Mouse (Mus musculus): Measurements from ENCODE around the gene Garem2. TPM values are rescaled to one million over a fixed set of nuclear protein-coding genes. Genes with fewer than 3 reads are reported as not detected.

Garem2 gene
- polyA plus RNA-seq, 1 experiment from 2014 or later = 1.1 TPM

DNA sequence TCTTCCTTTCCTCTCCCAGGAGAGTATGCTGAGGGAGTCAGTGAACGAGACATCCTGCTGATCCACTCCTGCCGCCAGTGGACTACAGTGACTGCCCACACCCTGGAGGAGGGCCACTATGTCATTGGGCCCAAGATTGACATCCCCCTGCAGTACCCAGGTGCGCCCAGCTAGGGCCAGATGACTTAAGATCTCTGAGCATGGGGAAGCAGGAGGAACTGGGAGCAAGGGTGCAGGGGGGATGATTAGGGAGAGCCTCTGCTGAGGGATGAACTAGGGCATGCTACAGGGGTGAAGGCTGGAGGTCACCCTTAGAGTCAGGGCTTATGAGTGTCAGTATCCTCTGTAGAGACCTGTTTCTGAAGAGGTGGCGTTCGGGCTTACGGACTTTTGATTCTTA lies 3.3 kb downstream of the Garem2 start:
- no peak overlapping the region for H3K9ac ChIP-seq (ENCODE audit: low read depth, low read length)
- H3K4me3 ChIP-seq (ENCODE audit: low read depth, low read length) = no peak overlapping the region
- WGBS = 62% methylated on average over 6 of the region's 6 CpGs
- H3K36me3 ChIP-seq (ENCODE audit: control insufficient read depth, insufficient read depth, low read length) = no peaks in the 10 kb centered on the region
- H3K27ac ChIP-seq (replicated peaks; ENCODE audit: low read depth, low read length) = no peak overlapping the region
- H3K9me3 ChIP-seq (ENCODE audit: control insufficient read depth, low read length) = no peaks in the 10 kb centered on the region
- H3K27me3 ChIP-seq (replicated peaks; ENCODE audit: control insufficient read depth, insufficient read depth, low read length) = peaks cover 80% of the 10 kb centered on the region
- peaks cover 12% of the 10 kb centered on the region; the same call in 1 of the 2 replicates for H3K4me1 ChIP-seq (ENCODE audit: control insufficient read depth, insufficient read depth, low read length)
- DNase-seq (ENCODE audit: low spot score) (no peak), ATAC-seq (ENCODE audit: low read depth) (no peak)
- H3K4me2 ChIP-seq (ENCODE audit: low read depth, low read length) = no peak overlapping the region

DNA sequence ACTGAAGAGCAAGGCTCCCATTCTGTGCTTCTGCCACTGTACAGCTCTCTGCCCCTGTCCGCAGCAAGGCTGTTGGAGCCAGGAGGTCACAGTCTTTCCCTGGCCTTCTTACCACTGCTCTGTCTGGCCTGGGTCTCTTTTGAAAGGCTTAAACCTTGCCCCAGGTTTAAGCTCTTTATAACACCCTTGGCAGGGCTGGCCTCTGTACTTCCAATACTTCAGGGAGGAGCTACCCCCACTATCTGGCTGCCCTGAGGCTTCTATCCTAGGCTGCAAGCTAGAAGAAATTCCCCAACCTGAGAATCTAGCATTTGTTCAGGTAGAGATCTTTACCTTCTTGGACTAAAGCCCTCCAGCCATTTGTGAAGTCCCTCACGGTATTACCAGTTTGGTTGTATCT lies 4.9 kb downstream of the Garem2 start:
- DNase-seq (ENCODE audit: low spot score) = no peak
- ATAC-seq (ENCODE audit: low read depth) = no peak
- H3K27me3 ChIP-seq (replicated peaks; ENCODE audit: control insufficient read depth, insufficient read depth, low read length) = peaks cover 80% of the 10 kb centered on the region
- no peak overlapping the region for H3K9ac ChIP-seq (ENCODE audit: low read depth, low read length)
- H3K4me2 ChIP-seq (ENCODE audit: low read depth, low read length) = no peak overlapping the region
- H3K9me3 ChIP-seq (ENCODE audit: control insufficient read depth, low read length) = no peaks in the 10 kb centered on the region
- H3K36me3 ChIP-seq (ENCODE audit: control insufficient read depth, insufficient read depth, low read length) = no peaks in the 10 kb centered on the region
- WGBS = 54% methylated on average over 2 of the region's 2 CpGs
- no peak overlapping the region for H3K27ac ChIP-seq (replicated peaks; ENCODE audit: low read depth, low read length)
- no peak overlapping the region for H3K4me3 ChIP-seq (ENCODE audit: low read depth, low read length)
- peaks cover 15% of the 10 kb centered on the region; the same call in 1 of the 2 replicates for H3K4me1 ChIP-seq (ENCODE audit: control insufficient read depth, insufficient read depth, low read length)

- no peaks in the 10 kb centered on the region for H3K9me3 ChIP-seq (ENCODE audit: control insufficient read depth, low read length)
- H3K4me3 ChIP-seq (ENCODE audit: low read depth, low read length) = peak overlapping the region; percentile 17
- DNase-seq (ENCODE audit: low spot score) = no peak
- peak overlapping the region; percentile 49 for H3K4me2 ChIP-seq (ENCODE audit: low read depth, low read length)
- no peak overlapping the region for H3K27ac ChIP-seq (replicated peaks; ENCODE audit: low read depth, low read length)
- peak overlapping the region; percentile 38 for H3K9ac ChIP-seq (ENCODE audit: low read depth, low read length)
- H3K27me3 ChIP-seq (replicated peaks; ENCODE audit: control insufficient read depth, insufficient read depth, low read length) = peaks cover 79% of the 10 kb centered on the region
- H3K36me3 ChIP-seq (ENCODE audit: control insufficient read depth, insufficient read depth, low read length) = no peaks in the 10 kb centered on the region
- 15% methylated on average over 19 of the region's 22 CpGs for WGBS
- H3K4me1 ChIP-seq (ENCODE audit: control insufficient read depth, insufficient read depth, low read length) = peaks cover 16% of the 10 kb centered on the region; the same call in 1 of the 2 replicates
- ATAC-seq (ENCODE audit: low read depth) = no peak
Observed at GRCm38 (mm10) chr5:30110371-30111060, 5.6 kb downstream of the Garem2 start.

GRCm38 (mm10) chr5:30111126-30111525 lies 6.2 kb downstream of the Garem2 start:
- Histone ChIP-seq H3K9ac (ENCODE audit: low read depth, low read length) (peak overlapping the region; percentile 38), H3K27ac (replicated peaks; ENCODE audit: low read depth, low read length) (no peak overlapping the region), H3K36me3 (ENCODE audit: control insufficient read depth, insufficient read depth, low read length) (no peaks in the 10 kb centered on the region), H3K27me3 (replicated peaks; ENCODE audit: control insufficient read depth, insufficient read depth, low read length) (peaks cover 73% of the 10 kb centered on the region), H3K4me2 (ENCODE audit: low read depth, low read length) (peak overlapping the region; percentile 49), H3K4me3 (ENCODE audit: low read depth, low read length) (peak overlapping the region; percentile 17), H3K4me1 (ENCODE audit: control insufficient read depth, insufficient read depth, low read length) (peaks cover 16% of the 10 kb centered on the region; the same call in 1 of the 2 replicates), H3K9me3 (ENCODE audit: control insufficient read depth, low read length) (no peaks in the 10 kb centered on the region)
- no peak for DNase-seq (ENCODE audit: low spot score)
- 3% methylated on average over 12 of the region's 18 CpGs for WGBS
- no peak; the same call in 1 of the 2 replicates for ATAC-seq (ENCODE audit: low read depth)

GRCm38 (mm10) chr5:30111771-30112170 lies 6.8 kb downstream of the Garem2 start:
- Histone ChIP-seq H3K9me3 (ENCODE audit: control insufficient read depth, low read length) (no peaks in the 10 kb centered on the region), H3K9ac (ENCODE audit: low read depth, low read length) (no peak overlapping the region), H3K27me3 (replicated peaks; ENCODE audit: control insufficient read depth, insufficient read depth, low read length) (peaks cover 67% of the 10 kb centered on the region), H3K4me2 (ENCODE audit: low read depth, low read length) (peak overlapping the region; percentile 49; the same call in 1 of the 2 replicates), H3K36me3 (ENCODE audit: control insufficient read depth, insufficient read depth, low read length) (0 out of 2 replicates have a peak, but pooled peaks cover 2% of the 10 kb centered on the region), H3K4me1 (ENCODE audit: control insufficient read depth, insufficient read depth, low read length) (peaks cover 16% of the 10 kb centered on the region; the same call in 1 of the 2 replicates), H3K27ac (replicated peaks; ENCODE audit: low read depth, low read length) (no peak overlapping the region), H3K4me3 (ENCODE audit: low read depth, low read length) (no peak overlapping the region)
- 71% methylated on average over 3 of the region's 3 CpGs for WGBS
- no peak for DNase-seq (ENCODE audit: low spot score)
- no peak for ATAC-seq (ENCODE audit: low read depth)

GRCm38 (mm10) chr5:30112533-30113068 lies 7.6 kb downstream of the Garem2 start:
- Histone ChIP-seq H3K27me3 (replicated peaks; ENCODE audit: control insufficient read depth, insufficient read depth, low read length) (peaks cover 58% of the 10 kb centered on the region), H3K9me3 (ENCODE audit: control insufficient read depth, low read length) (no peaks in the 10 kb centered on the region), H3K4me1 (ENCODE audit: control insufficient read depth, insufficient read depth, low read length) (peaks cover 16% of the 10 kb centered on the region; the same call in 1 of the 2 replicates), H3K27ac (replicated peaks; ENCODE audit: low read depth, low read length) (no peak overlapping the region), H3K9ac (ENCODE audit: low read depth, low read length) (no peak overlapping the region), H3K36me3 (ENCODE audit: control insufficient read depth, insufficient read depth, low read length) (0 out of 2 replicates have a peak, but pooled peaks cover 5% of the 10 kb centered on the region), H3K4me2 (ENCODE audit: low read depth, low read length) (no peak overlapping the region), H3K4me3 (ENCODE audit: low read depth, low read length) (no peak overlapping the region)
- DNase-seq (ENCODE audit: low spot score) (no peak), ATAC-seq (ENCODE audit: low read depth) (no peak)
- WGBS = 92% methylated on average over 3 of the region's 3 CpGs

GRCm38 (mm10) chr5:30113881-30114760 lies 9.2 kb downstream of the Garem2 start:
- Histone ChIP-seq H3K36me3 (ENCODE audit: control insufficient read depth, insufficient read depth, low read length) (peaks cover 11% of the 10 kb centered on the region), H3K9me3 (ENCODE audit: control insufficient read depth, low read length) (no peaks in the 10 kb centered on the region), H3K4me1 (ENCODE audit: control insufficient read depth, insufficient read depth, low read length) (peaks cover 16% of the 10 kb centered on the region; the same call in 1 of the 2 replicates), H3K27me3 (replicated peaks; ENCODE audit: control insufficient read depth, insufficient read depth, low read length) (peaks cover 55% of the 10 kb centered on the region), H3K9ac (ENCODE audit: low read depth, low read length) (peak overlapping the region; percentile 69), H3K27ac (replicated peaks; ENCODE audit: low read depth, low read length) (no peak overlapping the region), H3K4me2 (ENCODE audit: low read depth, low read length) (peak overlapping the region; percentile 94), H3K4me3 (ENCODE audit: low read depth, low read length) (peak overlapping the region; percentile 61)
- ATAC-seq (ENCODE audit: low read depth) = peak; percentile 90
- DNase-seq (ENCODE audit: low spot score) = peak; percentile 85
- 2% methylated on average over 39 of the region's 103 CpGs for WGBS

GRCm38 (mm10) chr5:30114761-30115140 lies 9.8 kb downstream of the Garem2 start:
- Histone ChIP-seq H3K27ac (replicated peaks; ENCODE audit: low read depth, low read length) (no peak overlapping the region), H3K27me3 (replicated peaks; ENCODE audit: control insufficient read depth, insufficient read depth, low read length) (peaks cover 54% of the 10 kb centered on the region), H3K4me3 (ENCODE audit: low read depth, low read length) (peak overlapping the region; percentile 61), H3K9ac (ENCODE audit: low read depth, low read length) (peak overlapping the region; percentile 69), H3K4me2 (ENCODE audit: low read depth, low read length) (peak overlapping the region; percentile 94), H3K4me1 (ENCODE audit: control insufficient read depth, insufficient read depth, low read length) (peaks cover 16% of the 10 kb centered on the region; the same call in 1 of the 2 replicates), H3K36me3 (ENCODE audit: control insufficient read depth, insufficient read depth, low read length) (peaks cover 18% of the 10 kb centered on the region), H3K9me3 (ENCODE audit: control insufficient read depth, low read length) (no peaks in the 10 kb centered on the region)
- ATAC-seq (ENCODE audit: low read depth) = peak; percentile 10; the same call in 1 of the 2 replicates
- DNase-seq (ENCODE audit: low spot score) = no peak
- under 1% methylated on average over 24 of the region's 28 CpGs for WGBS
